Mouse (Mus musculus) hindbrain, embryonic 14.5 days (tissue): ENCODE data around the gene Arhgap10. TPM values are rescaled to one million over a fixed set of nuclear protein-coding genes. Genes with fewer than 3 reads are reported as not detected.

Experiments
- ATAC-seq: fragments of 200-750 bp; cut with Nextera tagmentation; 2 replicates; pipeline ENCODE4 v1.8.0; 2017; ENCODE audit warnings: moderate number of reproducible peaks, mild to moderate bottlenecking, moderate TSS enrichment, moderate library complexity; ENCODE audit not compliant: low FRiP score
- DNase-seq: peaks from one replicate; pipeline ENCODE4 v3.0.0-alpha.2; 2015; ENCODE audit warnings: low spot score
- H3K27ac ChIP-seq: fragments of 300-500 bp; sonication (generic); 2 replicates; pipeline ENCODE4 v1.5.1; 2014; ENCODE audit warnings: mild to moderate bottlenecking, moderate library complexity
- H3K27me3 ChIP-seq: fragments of 300-500 bp; sonication (generic); 2 replicates; pipeline ENCODE4 v1.6.1; 2014; ENCODE audit warnings: mild to moderate bottlenecking, low read length, mixed read lengths; ENCODE audit not compliant: control insufficient read depth, insufficient read depth
- H3K36me3 ChIP-seq: fragments of 300-500 bp; sonication (generic); replicated peaks from 2 replicates; pipeline ENCODE4 v1.6.1; 2014; ENCODE audit not compliant: control insufficient read depth, insufficient read depth
- H3K4me1 ChIP-seq: fragments of 300-500 bp; sonication (generic); replicated peaks from 2 replicates; pipeline ENCODE4 v1.6.1; 2014; ENCODE audit warnings: antibody characterized with exemption, low read length, mixed read lengths; ENCODE audit not compliant: control insufficient read depth, insufficient read depth
- H3K4me2 ChIP-seq: fragments of 300-500 bp; sonication (generic); replicated peaks from 2 replicates; pipeline ENCODE4 v1.6.1; 2014; ENCODE audit warnings: mild to moderate bottlenecking, moderate library complexity
- H3K4me3 ChIP-seq: fragments of 300-500 bp; sonication (generic); replicated peaks from 2 replicates; pipeline ENCODE4 v1.5.1; 2014; ENCODE audit warnings: mild to moderate bottlenecking, low read length
- H3K9ac ChIP-seq: fragments of 300-500 bp; sonication (generic); 2 replicates; pipeline ENCODE4 v1.6.1; 2014
- H3K9me3 ChIP-seq: fragments of 300-500 bp; sonication (generic); 2 replicates; pipeline ENCODE4 v1.6.1; 2016; ENCODE audit warnings: low read length; ENCODE audit not compliant: control insufficient read depth
- WGBS: fragments of 180-500 bp; shearing (Covaris S2); extraction: QIAGEN DNeasy Blood & Tissue Kit; methylation state at CpG from one replicate; pipeline ENCODE4 v1.1.7; 2014; 5-methylcytosine and 5-hydroxymethylcytosine counted together
- polyA plus RNA-seq: library from polyadenylated mRNA; unstranded; fragments of >200 nt; fragmentation: Nextera tagmentation; extraction: Ambion mirVana; gene quantifications from 2 replicates; pipeline ENCODE4 v1.2.1, GENCODE M21; 2014

Gene Arhgap10
- polyA plus RNA-seq, 1 experiment from 2014 or later = 5.1 TPM

- H3K27me3 ChIP-seq = peaks cover 9% of the 10 kb centered on the region; the same call in 1 of the 2 replicates
- 93% methylated on average over 4 of the region's 4 CpGs for WGBS
- DNase-seq (no peak), ATAC-seq (no peak)
- no peaks in the 10 kb centered on the region for H3K9me3 ChIP-seq
- H3K4me1 ChIP-seq = peaks cover 11% of the 10 kb centered on the region; the same call in 1 of the 2 replicates
- no peak overlapping the region for H3K27ac ChIP-seq
- H3K4me3 ChIP-seq = no peak overlapping the region
- H3K9ac ChIP-seq = no peak overlapping the region
- no peak overlapping the region for H3K4me2 ChIP-seq
- no peaks in the 10 kb centered on the region for H3K36me3 ChIP-seq
Observed at GRCm38 (mm10) chr8:77520601-77521000, 2.8 kb upstream of the Arhgap10 start.

- H3K9ac ChIP-seq = peak overlapping the region; percentile 65
- peaks cover 9% of the 10 kb centered on the region; the same call in 1 of the 2 replicates for H3K27me3 ChIP-seq
- 9% methylated on average over 33 of the region's 33 CpGs for WGBS
- ATAC-seq = peak; percentile 57
- peak overlapping the region; percentile 97 for H3K4me2 ChIP-seq
- no peak for DNase-seq
- H3K9me3 ChIP-seq = no peaks in the 10 kb centered on the region
- H3K4me1 ChIP-seq = peaks cover 11% of the 10 kb centered on the region; the same call in 1 of the 2 replicates
- peak overlapping the region; percentile 43; the same call in 1 of the 2 replicates for H3K27ac ChIP-seq
- H3K4me3 ChIP-seq = peak overlapping the region; percentile 69
- no peaks in the 10 kb centered on the region for H3K36me3 ChIP-seq
Observed at GRCm38 (mm10) chr8:77518201-77519115, 705 bp upstream of the Arhgap10 start.

GRCm38 (mm10) chr8:77516845-77517244 lies 908 bp downstream of the Arhgap10 start:
- peaks cover 9% of the 10 kb centered on the region; the same call in 1 of the 2 replicates for H3K27me3 ChIP-seq
- no peak for ATAC-seq

GRCm38 (mm10) chr8:77515786-77516185 lies 2.0 kb downstream of the Arhgap10 start:
- Histone ChIP-seq H3K4me3 (no peak overlapping the region), H3K4me2 (peak overlapping the region; percentile 97; the same call in 1 of the 2 replicates), H3K9me3 (no peaks in the 10 kb centered on the region), H3K27ac (no peak overlapping the region), H3K4me1 (peaks cover 11% of the 10 kb centered on the region; the same call in 1 of the 2 replicates), H3K9ac (no peak overlapping the region), H3K27me3 (peaks cover 9% of the 10 kb centered on the region; the same call in 1 of the 2 replicates), H3K36me3 (no peaks in the 10 kb centered on the region)
- DNase-seq (no peak), ATAC-seq (no peak)
- WGBS = 80% methylated on average over 8 of the region's 8 CpGs

More at GRCm38 (mm10) chr8:77516845-77517244, 908 bp downstream of the Arhgap10 start:
- Histone ChIP-seq H3K27ac (no peak overlapping the region), H3K4me3 (peak overlapping the region; percentile 69), H3K4me2 (peak overlapping the region; percentile 97), H3K4me1 (peaks cover 11% of the 10 kb centered on the region; the same call in 1 of the 2 replicates), H3K36me3 (no peaks in the 10 kb centered on the region), H3K9me3 (no peaks in the 10 kb centered on the region), H3K9ac (peak overlapping the region; percentile 65)
- no peak for DNase-seq
- 9% methylated on average over 10 of the region's 10 CpGs for WGBS

GRCm38 (mm10) chr8:77515201-77515600 lies 2.6 kb downstream of the Arhgap10 start:
- Histone ChIP-seq H3K4me2 (no peak overlapping the region), H3K9ac (no peak overlapping the region), H3K36me3 (no peaks in the 10 kb centered on the region), H3K9me3 (no peaks in the 10 kb centered on the region), H3K4me3 (no peak overlapping the region), H3K27me3 (peaks cover 9% of the 10 kb centered on the region; the same call in 1 of the 2 replicates), H3K4me1 (peaks cover 11% of the 10 kb centered on the region; the same call in 1 of the 2 replicates), H3K27ac (no peak overlapping the region)
- ATAC-seq = no peak
- no peak for DNase-seq
- WGBS = 92% methylated on average over 8 of the region's 8 CpGs

DNA sequence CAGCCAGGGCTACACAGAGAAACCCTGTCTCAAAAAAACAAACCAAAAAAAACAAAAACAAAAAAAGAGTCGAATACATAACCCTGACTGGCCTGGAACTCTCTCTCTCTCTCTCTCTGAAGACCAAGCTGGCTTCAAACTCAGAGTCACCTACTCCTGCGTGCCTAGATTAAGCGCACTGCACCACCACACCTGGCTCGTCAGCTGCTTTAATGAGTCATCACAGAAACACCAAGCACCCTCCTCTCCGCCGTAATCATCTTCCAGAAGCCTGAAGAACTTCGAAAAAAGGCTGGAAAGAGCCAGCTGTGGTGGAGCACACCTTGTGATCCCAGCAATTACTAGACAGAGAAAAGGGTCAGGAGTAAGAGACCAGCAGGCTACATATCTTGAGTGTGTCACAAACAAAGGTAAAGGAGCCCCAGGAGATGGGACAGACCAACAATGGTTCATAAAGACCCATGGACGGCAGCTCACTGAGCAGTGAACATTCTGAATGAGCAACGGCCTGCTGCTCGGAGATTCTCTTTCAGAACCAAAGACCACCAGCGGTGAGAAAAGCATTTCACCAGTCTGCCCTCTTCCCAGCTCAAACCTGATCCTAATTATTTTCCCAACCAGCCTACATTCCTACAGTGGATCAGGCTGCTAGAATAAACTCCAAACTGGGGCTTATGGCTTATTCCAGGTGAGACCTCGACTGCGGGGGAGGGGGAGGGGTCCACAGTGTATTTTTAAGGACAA lies 5.8 kb downstream of the Arhgap10 start:
- Histone ChIP-seq H3K27me3 (peaks cover 9% of the 10 kb centered on the region; the same call in 1 of the 2 replicates), H3K4me1 (peaks cover 7% of the 10 kb centered on the region; the same call in 1 of the 2 replicates), H3K9me3 (no peaks in the 10 kb centered on the region), H3K4me3 (no peak overlapping the region), H3K27ac (no peak overlapping the region), H3K36me3 (no peaks in the 10 kb centered on the region), H3K9ac (no peak overlapping the region), H3K4me2 (no peak overlapping the region)
- no peak for DNase-seq
- 35% methylated on average over 13 of the region's 13 CpGs for WGBS
- no peak for ATAC-seq

DNA sequence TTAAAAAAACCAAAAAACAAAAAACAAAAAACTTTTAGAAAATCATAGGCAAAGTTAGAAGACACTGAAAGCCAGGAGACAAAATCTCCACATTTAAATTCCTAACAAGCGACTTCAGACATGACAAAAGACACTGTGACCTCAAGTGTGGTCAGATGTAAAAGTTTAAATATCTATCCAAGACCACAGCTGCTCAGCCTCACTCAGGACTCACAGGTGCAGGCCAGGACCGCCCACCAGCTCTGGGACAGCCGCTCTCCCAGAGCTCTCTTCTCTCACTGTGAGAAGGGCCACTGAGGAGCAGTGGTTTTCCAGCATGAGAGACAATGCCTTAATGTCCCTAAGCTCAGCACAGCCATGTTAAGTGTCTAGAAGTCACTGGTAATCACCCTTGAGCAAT lies 7.3 kb downstream of the Arhgap10 start:
- Histone ChIP-seq H3K9me3 (no peaks in the 10 kb centered on the region), H3K27me3 (no peaks in the 10 kb centered on the region), H3K9ac (no peak overlapping the region), H3K4me1 (no peaks in the 10 kb centered on the region), H3K4me2 (no peak overlapping the region), H3K4me3 (no peak overlapping the region), H3K36me3 (no peaks in the 10 kb centered on the region), H3K27ac (no peak overlapping the region)
- ATAC-seq (no peak), DNase-seq (no peak)
- WGBS = 75% methylated on average over 3 of the region's 3 CpGs

DNA sequence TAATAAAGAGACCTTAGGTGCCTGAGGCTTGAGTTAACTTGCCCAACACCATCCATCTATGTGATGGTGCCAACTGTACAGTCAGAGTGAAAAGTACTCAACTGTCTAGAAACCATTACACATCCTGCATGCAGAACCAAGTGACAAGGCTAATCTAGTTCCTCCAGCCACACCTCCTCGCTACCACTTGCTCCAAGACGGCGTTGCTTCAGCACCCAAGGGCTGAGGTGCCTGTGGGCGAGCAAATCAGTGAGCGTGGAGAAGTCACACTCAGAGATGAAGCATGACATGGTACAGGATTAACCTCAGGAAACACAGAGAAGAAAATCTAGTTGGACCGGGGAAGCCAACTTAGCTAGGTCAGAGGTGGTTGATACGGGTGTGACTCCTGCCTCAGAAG lies 8.7 kb downstream of the Arhgap10 start:
- H3K4me1 ChIP-seq = no peaks in the 10 kb centered on the region
- no peak overlapping the region for H3K4me2 ChIP-seq
- WGBS = 92% methylated on average over 7 of the region's 7 CpGs
- H3K9ac ChIP-seq = no peak overlapping the region
- DNase-seq (no peak), ATAC-seq (no peak)
- H3K27me3 ChIP-seq = no peaks in the 10 kb centered on the region
- H3K9me3 ChIP-seq = no peaks in the 10 kb centered on the region
- no peaks in the 10 kb centered on the region for H3K36me3 ChIP-seq
- H3K27ac ChIP-seq = no peak overlapping the region
- no peak overlapping the region for H3K4me3 ChIP-seq

- ATAC-seq (no peak), DNase-seq (no peak)
- Histone ChIP-seq H3K4me3 (no peak overlapping the region), H3K9me3 (no peaks in the 10 kb centered on the region), H3K27ac (no peak overlapping the region), H3K36me3 (no peaks in the 10 kb centered on the region), H3K9ac (no peak overlapping the region), H3K4me2 (no peak overlapping the region), H3K4me1 (no peaks in the 10 kb centered on the region), H3K27me3 (no peaks in the 10 kb centered on the region)
- 74% methylated on average over 10 of the region's 10 CpGs for WGBS
Observed at GRCm38 (mm10) chr8:77507510-77508035, 10.2 kb downstream of the Arhgap10 start.
